Mouse (Mus musculus) lung, embryonic 16.5 days (tissue): ENCODE measurements around the gene Abca1. TPM values are rescaled to one million over a fixed set of nuclear protein-coding genes. Genes with fewer than 3 reads are reported as not detected.

Experiments
- ATAC-seq: fragments of 200-750 bp; cut with Nextera tagmentation; 2 replicates; pipeline ENCODE4 v1.8.0; 2017; ENCODE audit warnings: low read depth, mild to moderate bottlenecking, moderate library complexity
- H3K27ac ChIP-seq: fragments of 300-500 bp; sonication (generic); 2 replicates; pipeline ENCODE4 v1.5.1; 2014; ENCODE audit warnings: mild to moderate bottlenecking, control low read depth, low read length
- H3K27me3 ChIP-seq: fragments of 300-500 bp; sonication (generic); 2 replicates; pipeline ENCODE4 v1.6.1; 2014; ENCODE audit warnings: low read depth, low read length, mixed read lengths; ENCODE audit not compliant: control insufficient read depth, insufficient read depth
- H3K36me3 ChIP-seq: fragments of 300-500 bp; sonication (generic); 2 replicates; pipeline ENCODE4 v1.6.1; 2014; ENCODE audit warnings: low read length; ENCODE audit not compliant: control insufficient read depth, insufficient read depth
- H3K4me1 ChIP-seq: fragments of 300-500 bp; sonication (generic); replicated peaks from 2 replicates; pipeline ENCODE4 v1.6.1; 2014; ENCODE audit warnings: low read length, mixed read lengths; ENCODE audit not compliant: control insufficient read depth, insufficient read depth
- H3K4me2 ChIP-seq: fragments of 300-500 bp; sonication (generic); 2 replicates; pipeline ENCODE4 v1.6.1; 2014; ENCODE audit warnings: low read depth, low read length, control low read depth
- H3K4me3 ChIP-seq: fragments of 300-500 bp; sonication (generic); 2 replicates; pipeline ENCODE4 v1.5.1; 2014; ENCODE audit warnings: mild to moderate bottlenecking, low read length, control low read depth
- H3K9ac ChIP-seq: fragments of 300-500 bp; sonication (generic); 2 replicates; pipeline ENCODE4 v1.6.1; 2014; ENCODE audit warnings: low read length, control low read depth
- H3K9me3 ChIP-seq: fragments of 300-500 bp; sonication (generic); 2 replicates; pipeline ENCODE4 v1.6.1; 2016; ENCODE audit warnings: low read length; ENCODE audit not compliant: control insufficient read depth
- WGBS: fragments of 180-500 bp; shearing (Covaris S2); extraction: QIAGEN DNeasy Blood & Tissue Kit; methylation state at CpG from one replicate; pipeline ENCODE4 v1.1.7; 2014; 5-methylcytosine and 5-hydroxymethylcytosine counted together
- polyA plus RNA-seq: library from polyadenylated mRNA; unstranded; fragments of >200 nt; fragmentation: Nextera tagmentation; extraction: Ambion mirVana; gene quantifications from 2 replicates; pipeline ENCODE4 v1.2.1, GENCODE M21; 2015

Abca1 gene
- polyA plus RNA-seq, 1 experiment from 2014 or later = 9.8 TPM

DNA sequence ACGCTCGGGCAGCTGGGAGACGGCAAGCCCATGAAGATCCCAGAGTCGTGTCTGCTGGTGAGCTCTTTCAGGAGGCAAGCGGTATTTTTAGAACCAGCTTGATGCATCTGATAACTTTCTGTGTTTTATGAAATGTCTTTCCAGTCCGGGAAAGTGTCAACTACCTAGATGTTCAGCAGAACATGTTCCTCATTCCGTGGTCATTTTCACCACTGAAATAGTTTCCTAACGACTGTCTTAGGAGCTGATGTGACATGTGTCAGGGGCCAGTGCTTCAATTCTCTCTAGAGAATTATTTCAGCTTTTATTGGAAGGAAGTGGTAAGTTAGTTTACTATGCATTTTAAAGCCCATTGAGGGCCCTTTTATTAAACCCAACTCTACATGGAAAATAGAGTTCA lies 159.5 kb downstream of the Abca1 start:
- Histone ChIP-seq H3K9ac (no peak overlapping the region), H3K4me2 (no peak overlapping the region), H3K4me1 (no peaks in the 10 kb centered on the region), H3K27me3 (no peaks in the 10 kb centered on the region), H3K9me3 (no peaks in the 10 kb centered on the region), H3K27ac (no peak overlapping the region), H3K4me3 (no peak overlapping the region), H3K36me3 (no peaks in the 10 kb centered on the region)
- ATAC-seq = no peak
- WGBS = 76% methylated on average over 8 of the region's 8 CpGs

- no peaks in the 10 kb centered on the region for H3K36me3 ChIP-seq
- no peak overlapping the region for H3K9ac ChIP-seq
- H3K4me1 ChIP-seq = no peaks in the 10 kb centered on the region
- no peak for ATAC-seq
- H3K27ac ChIP-seq = no peak overlapping the region
- no peaks in the 10 kb centered on the region for H3K9me3 ChIP-seq
- no peak overlapping the region for H3K4me3 ChIP-seq
- WGBS = 89% methylated on average over 6 of the region's 6 CpGs
- H3K27me3 ChIP-seq = no peaks in the 10 kb centered on the region
- H3K4me2 ChIP-seq = no peak overlapping the region
Observed at GRCm38 (mm10) chr4:52999449-52999848, 160.2 kb downstream of the Abca1 start.

GRCm38 (mm10) chr4:52989248-52989647 lies 170.4 kb downstream of the Abca1 start, which contains the start of gene Nipsnap3a:
Nipsnap3a (plus strand) TSS chr4:52989272.
- H3K4me2 ChIP-seq = peak within 1 kb of the TSS; percentile 31
- H3K27ac ChIP-seq = no peak within 1 kb of the TSS
- 25% methylated on average over 12 of the region's 12 CpGs for WGBS
- H3K4me3 ChIP-seq = 0 out of 2 replicates have a peak within 1 kb of the TSS, but pooled peaks have one; percentile 1
- H3K36me3 ChIP-seq = no peaks in the 10 kb centered on the region
- H3K27me3 ChIP-seq = no peaks in the 10 kb centered on the region
- ATAC-seq = peak; percentile 57
- H3K9ac ChIP-seq = no peak within 1 kb of the TSS
- no peaks in the 10 kb centered on the region for H3K9me3 ChIP-seq
- peaks cover 4% of the 10 kb centered on the region; the same call in 1 of the 2 replicates for H3K4me1 ChIP-seq

DNA sequence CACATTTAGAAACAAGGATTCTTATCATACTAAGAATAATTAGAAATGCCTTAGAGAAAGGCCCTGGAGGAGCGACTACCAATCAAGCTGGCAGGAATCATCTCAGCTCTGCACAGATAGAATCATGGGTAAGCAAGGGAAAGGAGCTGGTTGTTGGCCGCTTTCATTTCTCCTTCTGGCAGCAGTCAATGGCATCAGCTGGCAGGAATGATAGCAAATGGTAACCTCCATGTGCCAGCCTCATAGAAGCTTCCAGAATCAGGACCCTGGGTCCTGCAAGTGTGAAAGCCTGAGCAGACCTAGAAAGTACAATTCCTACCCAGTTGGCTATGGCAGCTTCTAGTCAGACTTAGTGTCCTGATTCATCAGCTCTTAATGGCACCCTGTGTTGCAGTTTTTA lies 173.4 kb downstream of the Abca1 start:
- Histone ChIP-seq H3K36me3 (no peaks in the 10 kb centered on the region), H3K9me3 (no peaks in the 10 kb centered on the region), H3K9ac (no peak overlapping the region), H3K4me1 (peaks cover 4% of the 10 kb centered on the region; the same call in 1 of the 2 replicates), H3K27ac (no peak overlapping the region), H3K4me3 (no peak overlapping the region), H3K27me3 (no peaks in the 10 kb centered on the region), H3K4me2 (no peak overlapping the region)
- no peak for ATAC-seq
- WGBS = 87% methylated on average over 2 of the region's 2 CpGs

GRCm38 (mm10) chr4:52985216-52985615 lies 174.5 kb downstream of the Abca1 start:
- WGBS = 55% methylated on average over 2 of the region's 2 CpGs
- no peaks in the 10 kb centered on the region for H3K9me3 ChIP-seq
- no peak for ATAC-seq

More at GRCm38 (mm10) chr4:52985216-52985615, 174.5 kb downstream of the Abca1 start:
- H3K9ac ChIP-seq = no peak overlapping the region
- H3K4me1 ChIP-seq = peaks cover 4% of the 10 kb centered on the region; the same call in 1 of the 2 replicates
- no peak overlapping the region for H3K4me2 ChIP-seq
- no peaks in the 10 kb centered on the region for H3K36me3 ChIP-seq
- no peaks in the 10 kb centered on the region for H3K27me3 ChIP-seq
- H3K27ac ChIP-seq = no peak overlapping the region
- no peak overlapping the region for H3K4me3 ChIP-seq

Other genes with a start within 250 kb of the Abca1 start
- gene Olfr272, start 240.7 kb downstream of the Abca1 start, polyA plus RNA-seq = not detected in 2 replicates
- gene Olfr270, start 195.3 kb downstream of the Abca1 start, polyA plus RNA-seq = not detected in 2 replicates
- not detected in 2 replicates for gene Nipsnap3a, start 170.6 kb downstream of the Abca1 start, polyA plus RNA-seq
- gene Nipsnap3b, start 148.0 kb downstream of the Abca1 start, polyA plus RNA-seq = 81.9 and 83.2 TPM in 2 replicates